Mouse (Mus musculus) bone marrow, adult 2 months (tissue): Measurements from ENCODE around the gene Anks1b. TPM values are rescaled to one million over a fixed set of nuclear protein-coding genes. Genes with fewer than 3 reads are reported as not detected.

ENCODE experiments used
- H3K27ac ChIP-seq: fragments of 200-500 bp; 2 replicates; pipeline ENCODE4 v1.5.1; 2012; ENCODE audit warnings: low read depth, mild to moderate bottlenecking, control low read depth, inconsistent platforms, low read length; ENCODE audit not compliant: control insufficient read depth, poor library complexity, insufficient read depth
- H3K4me1 ChIP-seq: fragments of 200-500 bp; 2 replicates; pipeline ENCODE4 v1.6.1; 2011; ENCODE audit warnings: low read length; ENCODE audit not compliant: control insufficient read depth, insufficient read depth
- H3K4me3 ChIP-seq: fragments of 200-500 bp; replicated peaks from 2 replicates; pipeline ENCODE3; 2011; ENCODE audit warnings: mild to moderate bottlenecking, low read depth, low read length, control low read depth; ENCODE audit not compliant: control insufficient read depth
- CTCF ChIP-seq: fragments of 200-500 bp; IDR thresholded peaks from 2 replicates; pipeline ENCODE4 v1.5.1; 2011; ENCODE audit warnings: low read length, control low read depth; ENCODE audit not compliant: control insufficient read depth, insufficient read depth
- POLR2A ChIP-seq: fragments of 200-500 bp; IDR thresholded peaks from 2 replicates; pipeline ENCODE4 v1.6.1; 2011; ENCODE audit warnings: low read depth, mild to moderate bottlenecking, control low read depth, low read length, borderline replicate concordance; ENCODE audit not compliant: control insufficient read depth
- WGBS: fragments of 180-500 bp; shearing (Covaris S2); methylation state at CpG from one replicate; pipeline ENCODE4 v1.1.7; 2018; 5-methylcytosine and 5-hydroxymethylcytosine counted together
- polyA plus RNA-seq: library from polyadenylated mRNA; stranded (reverse); fragments of >200 nt; gene quantifications from 2 replicates; pipeline ENCODE4 v1.2.4, GENCODE M21; 2011; ENCODE audit warnings: low replicate concordance; ENCODE audit not compliant: missing spikeins, insufficient read depth, insufficient read length

The Anks1b gene
- polyA plus RNA-seq, 1 experiment: not detected

GRCm38 (mm10) chr10:90467546-90467945 lies 594.2 kb downstream of the Anks1b start:
- TF ChIP-seq POLR2A (no peak), CTCF (no peak)
- Histone ChIP-seq H3K4me1 (no peaks in the 10 kb centered on the region), H3K27ac (no peak overlapping the region), H3K4me3 (no peak overlapping the region)
- WGBS: 53% methylated on average over 1 of the region's 1 CpGs

- no peaks in the 10 kb centered on the region for H3K4me1 ChIP-seq
- WGBS: 78% methylated on average over 7 of the region's 7 CpGs
- no peak overlapping the region for H3K27ac ChIP-seq
- TF ChIP-seq POLR2A (no peak), CTCF (no peak)
- no peak overlapping the region for H3K4me3 ChIP-seq
These were observed 620.1 kb downstream of the Anks1b start for GRCm38 (mm10) chr10:90493436-90493835.

- WGBS: 72% methylated on average over 3 of the region's 3 CpGs
- TF ChIP-seq POLR2A (no peak), CTCF (no peak)
- Histone ChIP-seq H3K27ac (no peak overlapping the region), H3K4me1 (no peaks in the 10 kb centered on the region), H3K4me3 (no peak overlapping the region)
These were observed 620.8 kb downstream of the Anks1b start for GRCm38 (mm10) chr10:90493996-90494642.

GRCm38 (mm10) chr10:90494981-90495516 lies 621.7 kb downstream of the Anks1b start:
- TF ChIP-seq POLR2A: no peak
- no peak for TF ChIP-seq CTCF
- no peaks in the 10 kb centered on the region for H3K4me1 ChIP-seq
- no peak overlapping the region for H3K27ac ChIP-seq
- WGBS: 84% methylated on average over 4 of the region's 4 CpGs
- H3K4me3 ChIP-seq: no peak overlapping the region

- no peaks in the 10 kb centered on the region for H3K4me1 ChIP-seq
- no peak overlapping the region for H3K27ac ChIP-seq
- H3K4me3 ChIP-seq: no peak overlapping the region
- TF ChIP-seq CTCF (no peak), POLR2A (no peak)
- 37% methylated on average over 1 of the region's 1 CpGs for WGBS
These were observed 634.3 kb downstream of the Anks1b start for GRCm38 (mm10) chr10:90507561-90507960.

- no peak overlapping the region for H3K4me3 ChIP-seq
- WGBS: 82% methylated on average over 9 of the region's 9 CpGs
- TF ChIP-seq POLR2A: no peak
- no peak for TF ChIP-seq CTCF
- H3K27ac ChIP-seq: no peak overlapping the region
- no peaks in the 10 kb centered on the region for H3K4me1 ChIP-seq
These were observed 639.5 kb downstream of the Anks1b start for GRCm38 (mm10) chr10:90512801-90513200.

GRCm38 (mm10) chr10:90531813-90532212 lies 658.5 kb downstream of the Anks1b start:
- no peak for TF ChIP-seq CTCF
- no peak for TF ChIP-seq POLR2A
- WGBS: 47% methylated on average over 1 of the region's 1 CpGs
- Histone ChIP-seq H3K4me3 (no peak overlapping the region), H3K27ac (no peak overlapping the region), H3K4me1 (no peaks in the 10 kb centered on the region)

GRCm38 (mm10) chr10:90535370-90535769 lies 662.1 kb downstream of the Anks1b start:
- WGBS: 94% methylated on average over 2 of the region's 2 CpGs
- no peak for TF ChIP-seq CTCF
- no peak for TF ChIP-seq POLR2A
- no peak overlapping the region for H3K4me3 ChIP-seq
- no peak overlapping the region for H3K27ac ChIP-seq
- H3K4me1 ChIP-seq: no peaks in the 10 kb centered on the region

- Histone ChIP-seq H3K27ac (no peak overlapping the region), H3K4me3 (no peak overlapping the region), H3K4me1 (no peaks in the 10 kb centered on the region)
- 36% methylated on average over 3 of the region's 3 CpGs for WGBS
- no peak for TF ChIP-seq POLR2A
- TF ChIP-seq CTCF: no peak
These were observed 673.3 kb downstream of the Anks1b start for GRCm38 (mm10) chr10:90546635-90547034.
